Mouse (Mus musculus): Measurements from ENCODE around the gene Adipoq.
"Not testable (repeated sequence)": the region's sequence is repeated elsewhere in the genome, so short reads cannot be mapped to it uniquely, and the experiment has no call there.

Adipoq gene

DNA sequence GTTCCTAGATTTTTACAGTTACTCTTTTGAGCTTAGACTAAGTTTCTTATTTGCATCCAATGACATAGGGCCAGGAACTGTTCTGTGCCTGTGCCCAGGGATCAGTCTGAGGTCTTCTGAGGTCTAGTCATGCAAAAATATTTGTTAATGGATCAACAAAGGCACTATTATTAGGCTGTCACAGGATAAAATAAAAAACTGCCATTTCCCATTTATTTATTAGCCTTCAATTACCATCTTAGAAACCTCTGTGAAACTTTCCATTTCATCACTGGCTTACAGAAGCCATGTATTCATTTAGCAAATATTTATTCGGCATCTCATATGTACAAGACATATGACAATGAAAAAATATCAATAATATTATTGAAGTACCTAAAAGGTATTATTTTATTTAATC lies 20.3 kb downstream of the Adipoq start:
- DNase-seq: no peak

DNA sequence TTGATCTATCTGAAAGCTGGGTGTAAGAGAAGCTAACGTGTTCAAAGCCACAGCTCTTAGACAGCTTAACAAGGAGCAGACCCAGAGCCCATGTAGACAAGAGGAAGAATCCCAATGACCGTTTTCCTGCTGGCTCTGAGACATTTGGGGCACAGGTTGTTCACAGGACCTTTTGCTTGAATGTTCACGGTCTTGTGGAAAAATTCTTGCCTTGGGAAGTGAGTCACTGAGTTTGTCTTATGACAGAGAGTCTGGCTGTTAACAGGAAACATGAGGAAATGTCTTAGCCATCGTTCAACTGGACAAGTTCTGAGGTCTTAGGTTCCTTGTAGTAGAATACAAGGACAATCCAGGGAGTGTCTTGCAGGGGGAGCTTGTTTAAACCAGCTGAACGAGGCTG lies 20.7 kb downstream of the Adipoq start:
- DNase-seq: no peak

DNA sequence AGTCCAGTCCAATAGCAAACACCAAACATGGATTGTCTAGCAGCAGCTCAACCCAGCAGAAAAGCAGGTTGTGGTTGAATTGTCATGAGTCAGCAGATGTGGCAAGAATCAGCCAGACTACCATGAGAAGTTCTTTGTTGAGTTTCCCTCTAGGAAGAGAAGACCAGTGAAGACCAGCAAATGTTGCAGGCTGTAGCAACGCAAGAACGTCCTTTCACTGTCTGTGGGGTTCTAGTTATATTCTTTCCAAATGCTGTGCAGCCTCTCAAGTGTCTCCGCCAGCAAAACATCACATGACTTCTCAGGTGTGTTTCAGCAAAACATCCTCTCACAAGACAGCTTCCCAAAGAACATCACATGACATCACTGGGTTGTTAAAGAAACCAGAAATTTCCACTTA lies 24.5 kb downstream of the Adipoq start:
- no peak for DNase-seq

DNA sequence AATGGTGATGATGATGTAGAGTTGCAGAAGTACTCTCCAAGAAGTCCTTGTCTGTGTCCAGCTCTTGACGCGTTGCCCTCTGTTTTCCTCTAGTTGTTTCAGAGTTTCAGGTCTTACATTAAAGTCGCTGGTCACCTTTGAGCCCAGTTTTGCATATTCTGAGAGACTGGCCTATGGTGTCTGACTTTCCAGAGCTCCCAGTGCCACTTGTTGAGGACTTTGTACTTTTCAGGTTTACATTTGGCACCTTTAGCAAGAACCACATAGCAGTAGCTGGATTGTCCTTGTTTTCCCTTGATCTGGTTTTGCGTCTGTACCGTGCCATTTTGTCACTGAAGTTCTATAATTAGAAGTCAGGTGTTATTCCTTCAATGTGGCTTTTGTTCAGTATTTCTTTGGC lies 27.6 kb downstream of the Adipoq start:
- DNase-seq: no peak

DNA sequence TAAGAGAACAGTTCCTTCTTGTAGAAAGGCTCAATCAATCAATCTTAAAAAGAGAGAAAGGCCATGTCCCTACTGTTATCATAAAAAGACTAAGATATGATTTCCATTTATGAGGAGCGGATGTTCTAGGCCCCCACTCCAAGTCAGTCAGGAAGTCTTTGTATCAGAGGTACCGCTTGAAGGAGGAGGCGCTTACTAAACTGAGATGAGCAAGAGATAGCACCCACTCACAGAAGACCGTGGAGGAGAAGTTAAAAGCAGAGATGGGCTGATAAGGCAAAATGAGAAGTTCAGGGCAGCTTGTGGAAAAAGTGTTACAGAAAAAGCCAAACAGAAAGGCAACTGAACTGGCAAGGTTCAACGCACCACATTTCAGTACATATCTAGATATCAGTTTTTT lies 28.5 kb downstream of the Adipoq start:
- no peak for DNase-seq

DNA sequence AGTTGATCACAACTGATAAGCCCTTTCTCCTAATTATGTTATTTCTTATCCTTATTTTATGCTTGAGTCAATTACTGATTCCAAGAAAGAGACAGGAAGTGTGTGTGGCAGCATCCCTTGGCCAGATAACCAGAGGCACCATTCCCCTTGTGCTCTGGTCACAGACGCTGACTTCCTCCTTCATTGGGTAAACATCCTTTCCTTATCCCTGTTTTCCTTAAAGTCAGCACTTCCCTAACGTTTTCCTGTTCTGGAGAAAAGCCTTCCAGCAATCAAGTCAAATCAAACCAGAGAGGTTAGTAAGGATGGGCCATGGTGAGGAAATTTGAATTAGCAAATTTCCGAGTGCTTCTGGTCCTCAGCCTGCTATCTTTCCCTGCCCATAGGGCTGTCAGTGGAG lies 29.6 kb downstream of the Adipoq start:
- DNase-seq: no peak

DNA sequence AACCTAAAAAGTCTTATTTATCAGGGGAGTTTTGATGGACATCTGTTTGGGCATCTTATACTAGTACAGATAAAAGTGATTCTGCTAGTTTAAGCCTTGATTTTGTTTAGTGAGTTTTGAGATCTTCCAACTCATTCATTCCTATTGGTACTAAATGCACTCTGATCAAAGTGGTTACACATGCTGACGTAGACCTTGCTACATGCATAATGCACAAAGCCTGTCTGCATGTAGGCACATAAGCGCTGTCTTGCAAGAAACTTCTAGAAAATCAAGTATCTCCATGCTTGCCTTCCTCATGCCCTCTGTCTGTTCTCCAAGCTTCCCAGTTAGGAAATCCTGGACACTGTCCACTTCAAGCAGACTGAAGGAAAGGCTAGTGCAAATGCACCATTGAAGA lies 31.5 kb downstream of the Adipoq start:
- DNase-seq: no peak

DNA sequence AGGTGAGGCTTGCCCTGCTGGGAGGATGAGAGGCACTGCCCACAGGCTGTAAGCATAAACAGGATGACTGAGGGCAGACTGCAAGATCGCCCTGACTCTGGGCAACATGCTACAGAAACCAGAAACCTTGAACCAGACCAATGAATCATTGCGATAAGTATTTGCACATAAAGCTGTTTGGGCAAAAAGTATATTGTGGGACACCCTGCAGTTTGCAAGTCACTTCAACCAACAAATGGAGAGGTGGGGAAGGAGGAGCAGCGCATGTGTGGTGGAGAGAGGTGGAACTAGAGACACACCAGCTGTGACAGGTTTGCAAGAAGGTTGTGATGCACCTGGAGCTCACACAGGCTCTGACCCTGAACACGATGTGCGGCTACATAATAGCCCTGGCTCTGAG lies 32.5 kb downstream of the Adipoq start:
- DNase-seq: no peak

GRCm38 (mm10) chr16:23179436-23179835 lies 33.1 kb downstream of the Adipoq start:
- not testable (repeated sequence) for DNase-seq

DNA sequence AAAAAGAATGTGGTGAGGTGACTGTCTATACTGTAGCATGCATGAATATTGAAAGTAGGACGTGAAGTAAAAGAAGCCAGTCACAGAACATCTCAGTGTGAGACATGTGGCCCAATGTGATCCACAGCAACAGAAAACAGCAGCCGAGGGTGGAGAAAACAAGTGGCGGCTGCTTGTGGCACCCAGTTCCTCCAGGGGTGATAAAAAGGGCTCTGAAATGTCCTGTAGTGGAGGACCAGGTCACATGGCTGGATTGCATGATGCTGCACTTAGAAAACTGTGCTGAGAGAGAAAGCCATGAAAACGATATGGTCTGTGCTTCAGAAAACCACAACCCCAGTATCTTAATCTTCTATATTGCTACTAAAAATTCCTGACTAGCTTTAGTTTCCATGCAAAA lies 34.7 kb downstream of the Adipoq start:
- DNase-seq: no peak

- DNase-seq: no peak
These were observed 35.2 kb downstream of the Adipoq start for GRCm38 (mm10) chr16:23181487-23181886.

DNA sequence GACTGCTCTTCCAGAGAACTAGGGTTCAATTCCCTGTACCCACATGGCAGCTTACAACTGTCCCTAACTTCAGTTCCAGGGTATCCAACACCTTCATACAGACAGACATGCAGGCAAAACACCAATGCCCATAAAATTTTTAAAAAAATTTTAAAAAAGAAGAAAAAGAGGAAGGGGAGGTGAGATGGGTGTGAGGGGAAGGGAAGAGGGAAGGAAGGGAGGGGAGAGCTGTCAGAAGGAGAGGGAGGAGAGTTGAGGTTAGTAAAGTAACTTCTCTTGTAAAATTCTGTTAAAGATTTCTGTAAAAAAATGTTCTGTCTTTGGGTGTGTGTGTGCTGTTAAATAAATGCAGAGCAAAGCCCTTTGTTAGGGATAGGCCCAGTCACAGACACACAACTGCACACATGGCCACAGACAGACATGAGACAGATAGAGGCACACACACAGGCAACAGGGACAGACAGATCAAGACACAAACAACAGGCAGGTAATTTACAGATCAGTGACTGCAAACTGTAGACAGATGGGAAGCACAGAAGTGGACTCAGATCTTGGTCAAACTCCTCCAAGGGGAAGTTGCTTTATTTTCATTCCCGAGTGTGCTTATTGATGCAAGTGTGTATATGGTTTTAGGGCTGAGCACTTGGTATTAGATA lies 35.7 kb downstream of the Adipoq start:
- DNase-seq: no peak

GRCm38 (mm10) chr16:23185824-23186223 lies 39.5 kb downstream of the Adipoq start:
- DNase-seq: no peak

DNA sequence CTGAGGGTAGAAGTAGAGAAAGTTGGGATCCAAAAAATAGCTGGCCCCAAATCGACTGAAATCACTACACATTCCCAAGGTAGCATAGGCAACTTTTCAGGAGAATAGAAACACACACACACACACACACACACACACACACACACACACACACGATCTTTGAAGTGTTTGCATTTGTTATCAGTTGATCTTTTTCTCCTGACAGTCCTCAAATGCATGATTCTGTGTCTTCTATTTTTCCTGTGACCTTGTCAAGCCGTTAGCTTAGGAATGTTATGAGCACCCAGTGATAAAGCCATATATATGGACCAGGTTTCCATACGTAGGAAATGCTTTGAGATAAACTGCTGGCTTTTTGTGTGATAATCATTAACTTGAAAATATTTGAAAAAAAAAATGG lies 40.1 kb downstream of the Adipoq start:
- DNase-seq: no peak

GRCm38 (mm10) chr16:23187983-23188382 lies 41.6 kb downstream of the Adipoq start:
- DNase-seq: no peak

DNA sequence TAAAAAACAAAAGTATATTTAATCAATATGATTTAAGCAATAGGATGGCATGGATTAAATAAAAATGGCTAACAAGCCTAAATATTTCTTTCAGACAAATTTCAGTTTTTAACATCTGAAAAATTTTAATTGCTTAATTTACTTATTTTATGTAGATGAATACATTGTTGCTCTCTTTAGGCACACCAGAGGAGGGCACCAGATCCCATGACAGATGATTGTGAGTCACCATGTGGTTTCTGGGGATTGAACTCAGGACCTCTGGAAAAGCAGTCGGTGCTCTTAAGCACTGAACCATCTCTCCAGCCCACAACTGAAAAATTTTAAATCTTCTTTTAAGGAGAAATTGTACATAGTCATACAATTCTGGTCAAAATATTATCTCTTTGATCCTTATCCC lies 43.3 kb downstream of the Adipoq start:
- DNase-seq: no peak

DNA sequence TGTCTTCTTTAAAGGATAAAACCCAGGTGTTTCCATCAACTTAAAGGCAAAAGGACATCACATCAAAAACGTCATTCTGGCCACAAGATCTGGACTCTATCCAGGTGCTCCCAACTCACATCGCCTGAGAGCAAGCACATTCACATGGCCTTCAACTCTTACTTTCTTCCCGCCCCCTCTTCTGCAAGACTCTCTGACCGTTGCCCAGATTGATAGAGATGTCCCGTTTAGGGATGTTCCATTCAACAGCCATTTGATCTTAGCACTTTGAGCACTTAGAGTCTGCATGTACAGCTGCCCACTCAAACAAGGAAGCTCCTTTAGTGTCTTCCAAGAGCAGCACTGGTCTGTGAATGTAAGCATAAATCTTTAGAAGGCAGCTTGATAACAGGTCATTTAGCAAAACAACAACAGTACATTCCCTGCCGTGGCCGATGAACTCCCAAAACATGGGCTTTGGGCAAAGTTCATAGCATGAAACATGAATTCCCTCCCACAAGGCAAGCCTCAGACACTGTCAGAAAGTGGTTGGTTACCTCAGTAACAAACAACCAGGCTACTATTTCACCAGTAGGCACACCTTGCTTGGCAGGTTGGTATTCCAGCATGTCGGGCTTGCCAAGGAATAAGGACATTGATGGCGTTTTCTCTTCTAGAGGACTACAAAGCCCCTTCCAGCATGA lies 45.4 kb downstream of the Adipoq start:
- DNase-seq: no peak

- no peak for DNase-seq
These were observed 49.3 kb downstream of the Adipoq start for GRCm38 (mm10) chr16:23195618-23196017.

DNA sequence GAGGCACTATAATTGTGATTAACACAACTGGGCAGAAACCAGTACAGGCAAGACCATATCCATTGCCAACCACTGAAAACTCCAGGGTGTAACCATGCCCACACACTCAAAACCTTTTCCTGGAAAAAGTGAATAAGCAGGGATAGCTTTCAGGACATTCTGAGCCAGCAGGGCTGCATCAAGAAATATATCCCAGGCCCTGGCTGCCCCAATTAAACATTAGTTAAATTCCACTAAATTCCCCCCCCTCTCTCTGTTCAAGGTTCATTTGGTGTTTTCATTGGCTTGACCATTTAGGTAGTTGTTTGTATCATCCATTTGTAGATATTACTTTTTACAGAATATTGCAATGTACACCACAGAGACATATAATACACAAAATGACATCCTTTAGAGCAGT lies 50.0 kb downstream of the Adipoq start:
- no peak for DNase-seq

DNA sequence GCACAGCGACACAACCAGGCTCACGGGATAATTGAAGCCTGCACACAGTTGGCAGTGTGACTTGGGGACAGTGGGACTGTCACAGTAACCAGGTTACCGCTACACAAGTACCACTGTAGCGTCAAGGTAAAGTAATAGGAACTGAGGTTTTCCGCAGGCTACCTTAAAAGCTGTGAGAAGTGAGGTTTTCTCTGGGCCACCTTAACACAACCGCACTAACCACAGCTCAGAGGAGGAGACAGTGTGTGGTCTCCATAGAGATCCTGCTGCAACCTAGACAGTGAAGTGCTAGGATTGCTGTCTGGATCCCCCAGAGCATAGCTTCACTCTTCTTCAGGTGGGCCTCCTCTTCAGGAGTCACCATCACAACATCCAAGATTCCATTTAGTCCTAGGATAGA lies 50.5 kb downstream of the Adipoq start:
- no peak for DNase-seq

DNA sequence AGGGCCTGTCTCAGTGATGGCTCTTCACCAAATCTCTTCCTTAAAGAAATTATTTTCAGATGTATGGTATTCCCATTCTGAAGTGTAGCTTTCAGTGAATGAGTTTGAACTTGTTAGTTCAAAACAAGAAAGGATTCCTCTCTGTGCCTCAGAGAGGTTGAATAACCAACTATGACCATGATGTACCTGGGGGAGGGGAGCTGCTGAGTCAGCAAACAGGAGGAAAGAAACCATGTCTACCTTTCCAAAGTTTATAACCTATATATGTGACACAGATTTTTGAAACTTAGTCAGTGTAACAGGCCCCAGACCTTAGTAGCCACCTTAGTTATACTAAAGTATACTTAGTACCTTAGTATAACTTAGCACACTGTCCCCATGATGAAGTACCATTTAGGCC lies 55.2 kb downstream of the Adipoq start:
- DNase-seq: no peak
